Mouse (Mus musculus) kidney, embryonic 14.5 days (tissue): ENCODE results near the gene Rps6ka1. TPM values are rescaled to one million over a fixed set of nuclear protein-coding genes. Genes with fewer than 3 reads are reported as not detected.
"Not testable (repeated sequence)": the region's sequence is repeated elsewhere in the genome, so short reads cannot be mapped to it uniquely, and the experiment has no call there.

Source experiments
- ATAC-seq: fragments of 200-750 bp; cut with Nextera tagmentation; 2 replicates; pipeline ENCODE4 v1.8.0; 2017; ENCODE audit warnings: moderate number of reproducible peaks, mild to moderate bottlenecking, moderate TSS enrichment, moderate library complexity; ENCODE audit not compliant: low FRiP score, low TSS enrichment
- H3K27ac ChIP-seq: fragments of 300-500 bp; sonication (generic); 2 replicates; pipeline ENCODE4 v1.5.1; 2014; ENCODE audit warnings: low read depth, mild to moderate bottlenecking, low read length, moderate library complexity, mixed read lengths
- H3K27me3 ChIP-seq: fragments of 300-500 bp; sonication (generic); 2 replicates; pipeline ENCODE4 v1.6.1; 2014; ENCODE audit warnings: mild to moderate bottlenecking, low read length; ENCODE audit not compliant: control insufficient read depth, insufficient read depth
- H3K36me3 ChIP-seq: fragments of 300-500 bp; sonication (generic); 2 replicates; pipeline ENCODE4 v1.6.1; 2014; ENCODE audit warnings: low read length, mixed read lengths; ENCODE audit not compliant: control insufficient read depth, insufficient read depth
- H3K4me1 ChIP-seq: fragments of 300-500 bp; sonication (generic); 2 replicates; pipeline ENCODE4 v1.6.1; 2014; ENCODE audit warnings: low read length, mixed read lengths; ENCODE audit not compliant: control insufficient read depth, insufficient read depth
- H3K4me2 ChIP-seq: fragments of 300-500 bp; sonication (generic); replicated peaks from 2 replicates; pipeline ENCODE4 v1.6.1; 2014; ENCODE audit warnings: low read depth, mild to moderate bottlenecking, low read length
- H3K4me3 ChIP-seq: fragments of 300-500 bp; sonication (generic); 2 replicates; pipeline ENCODE4 v1.5.1; 2014; ENCODE audit warnings: mild to moderate bottlenecking, low read length
- H3K9ac ChIP-seq: fragments of 300-500 bp; sonication (generic); 2 replicates; pipeline ENCODE4 v1.6.1; 2014; ENCODE audit warnings: low read depth, mild to moderate bottlenecking, low read length, moderate library complexity
- H3K9me3 ChIP-seq: fragments of 300-500 bp; sonication (generic); 2 replicates; pipeline ENCODE4 v1.6.1; 2016; ENCODE audit warnings: low read length; ENCODE audit not compliant: control insufficient read depth
- WGBS: fragments of 180-500 bp; shearing (Covaris S2); extraction: QIAGEN DNeasy Blood & Tissue Kit; methylation state at CpG from one replicate; pipeline ENCODE4 v1.1.7; 2014; 5-methylcytosine and 5-hydroxymethylcytosine counted together
- polyA plus RNA-seq: library from polyadenylated mRNA; unstranded; fragments of >200 nt; fragmentation: Nextera tagmentation; extraction: Ambion mirVana; gene quantifications from 2 replicates; pipeline ENCODE4 v1.2.1, GENCODE M21; 2014

Gene Rps6ka1
- polyA plus RNA-seq, 1 experiment from 2014 or later = 49.8 TPM

GRCm38 (mm10) chr4:133911983-133912382 lies 24.4 kb upstream of the Rps6ka1 start:
- 83% methylated on average over 4 of the region's 4 CpGs for WGBS
- Histone ChIP-seq H3K4me3 (no peak overlapping the region), H3K36me3 (no peaks in the 10 kb centered on the region), H3K27ac (no peak overlapping the region), H3K27me3 (no peaks in the 10 kb centered on the region), H3K9ac (no peak overlapping the region), H3K9me3 (no peaks in the 10 kb centered on the region), H3K4me2 (no peak overlapping the region), H3K4me1 (no peaks in the 10 kb centered on the region)
- ATAC-seq = no peak

DNA sequence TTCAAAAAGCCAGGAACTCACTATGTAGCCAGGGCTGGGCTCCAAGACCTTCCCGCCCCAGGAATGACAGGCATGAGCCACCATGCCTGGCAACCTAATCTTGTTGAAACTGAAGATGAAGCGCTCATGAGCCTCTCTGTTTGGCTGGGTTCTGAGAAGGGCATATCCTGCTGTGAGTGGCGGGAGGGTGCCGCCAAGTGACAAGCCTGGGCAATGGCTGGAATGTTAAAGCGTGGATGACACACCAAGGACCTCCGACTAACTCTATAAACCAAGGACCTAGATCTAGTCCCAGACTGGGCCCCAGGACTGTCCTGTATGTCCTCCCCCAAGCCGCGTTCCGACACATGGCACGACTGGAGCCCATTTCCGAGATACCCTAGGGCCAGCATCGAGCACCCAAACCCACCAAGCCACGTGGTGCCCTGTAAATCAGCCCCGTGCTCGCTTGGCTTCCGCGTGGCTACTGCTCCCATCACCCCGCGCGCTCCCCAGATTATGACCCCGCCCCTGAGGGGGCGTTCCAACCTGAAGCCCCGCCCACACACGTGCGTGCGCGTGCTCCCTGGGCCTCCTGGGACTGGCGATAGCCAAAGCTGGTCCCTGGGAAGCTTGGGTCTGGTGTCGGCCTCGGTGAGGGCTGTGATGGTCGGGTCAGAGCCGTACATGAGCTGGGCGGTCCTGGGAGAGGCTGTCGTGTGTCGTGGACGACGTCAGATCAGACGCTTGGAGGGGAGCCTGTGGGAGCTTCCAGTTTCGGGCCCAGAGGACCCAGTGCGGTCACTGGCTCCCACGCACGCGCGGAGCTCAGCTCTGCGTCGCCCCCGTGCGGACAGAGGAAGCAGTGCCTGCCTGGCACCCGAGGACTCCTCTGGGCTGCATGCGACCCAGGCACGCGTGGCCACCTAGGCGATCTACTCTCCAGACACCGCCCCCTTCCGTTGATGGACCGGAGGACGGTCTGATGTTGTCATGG lies 22.9 kb upstream of the Rps6ka1 start:
- peak overlapping the region; percentile 96 for H3K27ac ChIP-seq
- H3K4me1 ChIP-seq = no peaks in the 10 kb centered on the region
- H3K9ac ChIP-seq = peak overlapping the region; percentile 59
- H3K4me3 ChIP-seq = peak overlapping the region; percentile 52
- no peaks in the 10 kb centered on the region for H3K27me3 ChIP-seq
- under 1% methylated on average over 57 of the region's 57 CpGs for WGBS
- H3K36me3 ChIP-seq = no peaks in the 10 kb centered on the region
- H3K9me3 ChIP-seq = no peaks in the 10 kb centered on the region
- H3K4me2 ChIP-seq = peak overlapping the region; percentile 64
- peak; percentile 97 for ATAC-seq

DNA sequence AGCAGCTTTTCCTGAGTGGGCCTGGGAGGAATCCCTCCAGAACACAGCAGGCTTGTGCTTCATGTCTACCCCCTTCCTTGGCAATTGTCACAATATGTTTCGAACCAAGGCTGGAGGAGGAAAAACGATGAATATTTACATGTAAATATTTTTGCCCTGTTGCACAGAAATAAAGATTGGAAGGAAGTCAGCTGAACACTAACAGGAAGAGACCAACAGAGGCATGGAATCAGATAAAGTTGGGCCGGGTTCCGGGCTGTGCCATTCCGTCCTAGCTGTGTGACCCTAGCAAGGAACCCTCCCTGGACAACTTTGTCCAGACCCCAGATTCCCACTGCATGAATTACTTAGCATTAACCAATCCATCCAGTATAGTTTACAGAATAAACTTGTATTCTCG lies 20.5 kb upstream of the Rps6ka1 start:
- H3K27me3 ChIP-seq = no peaks in the 10 kb centered on the region
- H3K4me1 ChIP-seq = no peaks in the 10 kb centered on the region
- WGBS = 94% methylated on average over 6 of the region's 6 CpGs
- no peaks in the 10 kb centered on the region for H3K9me3 ChIP-seq
- no peak overlapping the region for H3K27ac ChIP-seq
- no peaks in the 10 kb centered on the region for H3K36me3 ChIP-seq
- H3K9ac ChIP-seq = no peak overlapping the region
- no peak overlapping the region for H3K4me2 ChIP-seq
- ATAC-seq = no peak
- H3K4me3 ChIP-seq = no peak overlapping the region

DNA sequence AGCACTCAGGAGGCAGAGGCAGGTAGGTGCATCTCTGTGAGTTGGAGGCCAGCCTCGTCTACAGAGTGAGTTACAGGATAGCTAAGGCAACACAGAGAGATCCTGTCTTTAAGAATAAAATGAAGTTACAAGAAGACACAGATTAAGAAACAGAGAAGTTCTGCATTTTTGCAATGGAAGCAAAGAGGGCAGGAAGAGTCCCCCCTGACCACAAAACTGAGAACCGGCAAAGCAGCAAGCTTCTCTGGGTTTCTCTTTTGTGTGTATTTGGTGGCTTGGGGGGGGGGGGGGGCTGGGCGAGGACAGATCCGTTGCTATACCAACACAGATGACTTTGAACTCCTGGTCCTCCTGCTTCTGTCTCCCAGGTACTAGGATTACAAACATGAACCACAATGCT lies 19.5 kb upstream of the Rps6ka1 start:
- no peak for ATAC-seq
- 76% methylated on average over 4 of the region's 4 CpGs for WGBS
- Histone ChIP-seq H3K4me2 (no peak overlapping the region), H3K9ac (no peak overlapping the region), H3K4me3 (no peak overlapping the region), H3K27me3 (no peaks in the 10 kb centered on the region), H3K9me3 (no peaks in the 10 kb centered on the region), H3K4me1 (no peaks in the 10 kb centered on the region), H3K36me3 (no peaks in the 10 kb centered on the region), H3K27ac (no peak overlapping the region)

GRCm38 (mm10) chr4:133906336-133906735 lies 18.7 kb upstream of the Rps6ka1 start:
- H3K4me3 ChIP-seq, ATAC-seq, H3K9ac ChIP-seq, H3K9me3 ChIP-seq, H3K4me1 ChIP-seq, H3K4me2 ChIP-seq, H3K27me3 ChIP-seq, H3K27ac ChIP-seq, H3K36me3 ChIP-seq: not testable (repeated sequence)
- WGBS = 85% methylated on average over 5 of the region's 5 CpGs

GRCm38 (mm10) chr4:133905167-133905566 lies 17.6 kb upstream of the Rps6ka1 start:
- Histone ChIP-seq H3K4me2 (no peak overlapping the region), H3K27ac (no peak overlapping the region), H3K9ac (no peak overlapping the region), H3K27me3 (no peaks in the 10 kb centered on the region), H3K9me3 (no peaks in the 10 kb centered on the region), H3K36me3 (no peaks in the 10 kb centered on the region), H3K4me3 (no peak overlapping the region), H3K4me1 (no peaks in the 10 kb centered on the region)
- ATAC-seq = no peak
- 81% methylated on average over 7 of the region's 7 CpGs for WGBS

GRCm38 (mm10) chr4:133904326-133904725 lies 16.7 kb upstream of the Rps6ka1 start:
- Histone ChIP-seq H3K9ac (no peak overlapping the region), H3K4me3 (no peak overlapping the region), H3K4me1 (no peaks in the 10 kb centered on the region), H3K36me3 (no peaks in the 10 kb centered on the region), H3K4me2 (no peak overlapping the region), H3K9me3 (no peaks in the 10 kb centered on the region), H3K27me3 (no peaks in the 10 kb centered on the region), H3K27ac (no peak overlapping the region)
- WGBS = 78% methylated on average over 8 of the region's 8 CpGs
- ATAC-seq = no peak

DNA sequence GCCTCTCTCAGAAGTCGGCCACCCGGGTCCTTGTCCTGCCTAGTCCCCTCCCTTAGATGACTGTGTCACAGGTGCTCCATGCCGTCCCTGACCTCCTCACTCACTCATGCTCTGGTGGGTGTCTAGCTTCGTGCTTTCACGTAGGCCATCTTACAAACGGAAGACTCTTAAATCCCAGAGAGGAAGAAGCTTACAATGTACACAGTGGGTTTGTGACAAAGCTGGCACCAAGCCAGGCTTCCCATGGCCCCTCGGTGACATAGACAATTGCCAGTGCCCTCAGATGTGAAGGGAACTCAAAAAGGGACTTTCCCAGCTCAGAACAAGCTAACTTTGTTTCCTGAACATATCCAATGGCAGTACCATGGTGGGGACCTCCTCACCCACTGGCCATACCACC lies 15.8 kb upstream of the Rps6ka1 start:
- WGBS = 77% methylated on average over 7 of the region's 7 CpGs
- Histone ChIP-seq H3K9ac (no peak overlapping the region), H3K27me3 (no peaks in the 10 kb centered on the region), H3K36me3 (no peaks in the 10 kb centered on the region), H3K4me1 (peaks cover 6% of the 10 kb centered on the region; the same call in 1 of the 2 replicates), H3K9me3 (no peaks in the 10 kb centered on the region), H3K27ac (no peak overlapping the region), H3K4me2 (no peak overlapping the region), H3K4me3 (no peak overlapping the region)
- no peak for ATAC-seq

DNA sequence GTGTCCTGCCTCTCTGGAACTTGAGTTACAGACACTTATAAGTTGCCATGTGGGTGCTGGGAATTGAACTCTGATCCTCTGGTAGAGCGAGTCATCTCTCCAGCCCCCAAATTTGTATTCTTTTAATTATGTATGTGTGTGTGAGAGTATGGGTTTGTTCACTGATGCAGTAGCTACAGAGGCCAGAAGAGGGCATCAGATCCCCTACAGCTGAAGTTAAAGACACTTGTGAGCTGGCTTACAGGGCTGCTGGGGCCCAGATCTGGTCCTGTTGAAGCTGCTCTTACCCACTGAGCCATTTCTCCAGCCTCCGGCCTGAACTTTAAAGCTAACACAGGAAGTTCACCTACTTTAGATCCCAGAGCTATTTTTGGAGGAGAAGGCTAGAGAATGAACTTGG lies 14.9 kb upstream of the Rps6ka1 start:
- WGBS = 89% methylated on average over 2 of the region's 2 CpGs
- H3K27ac ChIP-seq = no peak overlapping the region
- H3K9me3 ChIP-seq = no peaks in the 10 kb centered on the region
- no peak for ATAC-seq
- peaks cover 9% of the 10 kb centered on the region; the same call in 1 of the 2 replicates for H3K4me1 ChIP-seq
- H3K9ac ChIP-seq = no peak overlapping the region
- no peaks in the 10 kb centered on the region for H3K36me3 ChIP-seq
- H3K4me3 ChIP-seq = no peak overlapping the region
- H3K4me2 ChIP-seq = no peak overlapping the region
- no peaks in the 10 kb centered on the region for H3K27me3 ChIP-seq
